Mouse (Mus musculus): Measurements from ENCODE around the gene St3gal3.

St3gal3 gene

DNA sequence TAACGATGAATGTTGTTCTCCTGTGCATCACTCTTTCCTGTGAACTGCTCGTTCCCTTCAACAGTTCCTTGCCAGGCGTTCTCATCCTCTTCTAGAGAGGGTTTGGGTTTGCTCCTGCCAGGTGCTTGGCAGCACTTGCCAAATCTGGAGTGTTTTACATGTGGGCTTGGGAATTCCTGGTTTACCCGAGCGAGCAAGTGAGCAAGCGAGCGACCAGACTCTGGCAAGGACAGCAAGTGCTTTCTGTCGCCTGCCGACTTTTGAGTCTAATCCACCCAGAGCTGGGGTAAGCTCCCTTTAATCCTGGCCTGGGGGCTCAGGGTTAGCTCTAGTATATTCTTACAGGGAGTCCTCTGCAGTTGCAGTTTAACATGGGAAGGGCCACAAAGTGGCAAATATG, 105.7 kb downstream of the St3gal3 start:
- DNase-seq (ENCODE audit: extremely low spot score, low read depth, low spot score), result no peak

DNA sequence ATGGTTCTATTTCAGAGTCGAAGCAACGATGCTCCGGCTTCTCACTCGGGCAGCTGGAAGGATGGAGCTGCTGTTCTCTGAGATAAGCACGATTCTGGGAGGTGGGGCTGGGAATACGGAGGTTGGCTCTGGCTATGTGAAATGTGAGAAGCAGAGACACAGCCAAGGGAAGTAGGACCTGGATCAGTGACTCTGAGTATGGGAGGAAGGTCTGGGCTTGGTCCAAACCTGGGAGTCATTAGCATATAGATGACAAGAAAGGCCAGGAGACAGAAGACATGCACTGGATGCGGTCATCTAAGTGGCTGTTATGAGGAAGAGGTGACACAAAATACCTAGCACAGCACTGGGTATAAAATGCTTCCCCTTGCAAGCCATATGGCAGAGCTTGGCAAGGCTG, 108.8 kb downstream of the St3gal3 start:
- DNase-seq (ENCODE audit: extremely low spot score, low read depth, low spot score), result no peak

DNA sequence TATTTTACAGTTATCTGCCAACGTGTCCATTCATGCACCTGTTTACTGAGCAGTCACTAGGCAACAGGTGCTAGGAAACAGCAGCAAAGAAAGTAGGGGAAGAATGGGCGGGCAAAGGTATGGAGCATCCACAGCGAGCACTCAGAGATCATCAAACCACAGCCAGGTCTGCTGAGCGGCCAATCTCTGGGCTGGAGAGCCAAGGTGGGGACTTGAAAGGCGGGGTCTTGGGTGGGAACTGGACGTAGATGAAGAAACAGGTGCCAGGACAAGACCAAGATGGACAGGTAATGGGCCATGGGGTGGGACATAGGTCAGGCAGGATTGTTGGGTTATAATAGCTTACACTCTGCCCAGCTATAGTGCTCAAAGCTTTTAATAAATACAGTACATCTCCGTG, 109.3 kb downstream of the St3gal3 start:
- DNase-seq (ENCODE audit: extremely low spot score, low read depth, low spot score), result no peak

DNA sequence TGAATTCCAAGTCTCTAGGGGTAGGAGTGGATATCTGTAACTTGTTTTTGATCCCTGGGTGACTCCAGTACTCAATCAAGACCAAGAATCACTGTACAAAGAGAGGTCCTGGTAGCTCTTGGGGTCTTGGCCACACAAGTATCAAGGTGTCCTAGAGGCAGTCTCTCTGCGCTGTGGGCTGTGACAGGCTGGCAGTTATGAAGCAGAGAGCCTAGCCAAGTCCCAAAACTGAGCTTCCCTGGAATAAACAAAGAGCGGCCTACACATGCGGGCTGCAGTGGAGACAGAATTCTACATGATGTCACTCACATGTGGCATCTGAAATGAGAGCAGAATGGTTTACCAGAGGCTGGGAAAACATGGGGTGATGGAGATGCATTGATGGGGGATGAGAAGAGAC, 111.9 kb downstream of the St3gal3 start:
- no peak for DNase-seq (ENCODE audit: extremely low spot score, low read depth, low spot score)

DNA sequence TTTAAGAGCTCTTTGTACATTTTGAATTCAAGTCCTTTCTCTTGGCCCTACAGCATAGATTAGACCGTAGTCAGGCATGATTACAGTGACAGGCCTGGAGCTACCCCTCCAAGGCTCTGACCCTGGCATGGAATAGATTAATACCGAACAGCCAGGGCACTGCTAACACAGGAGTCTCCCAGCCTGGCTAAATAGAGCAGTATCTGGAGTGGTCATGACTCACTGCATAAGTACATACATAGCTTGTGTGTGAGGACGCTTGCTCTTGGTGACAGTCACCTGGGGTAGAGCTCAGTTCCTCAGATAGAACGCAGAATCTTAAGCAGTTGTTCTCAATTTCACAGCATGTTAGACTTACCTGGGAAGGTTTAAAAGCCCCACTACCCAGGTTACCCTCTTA, 112.3 kb downstream of the St3gal3 start:
- no peak for DNase-seq (ENCODE audit: extremely low spot score, low read depth, low spot score)

DNA sequence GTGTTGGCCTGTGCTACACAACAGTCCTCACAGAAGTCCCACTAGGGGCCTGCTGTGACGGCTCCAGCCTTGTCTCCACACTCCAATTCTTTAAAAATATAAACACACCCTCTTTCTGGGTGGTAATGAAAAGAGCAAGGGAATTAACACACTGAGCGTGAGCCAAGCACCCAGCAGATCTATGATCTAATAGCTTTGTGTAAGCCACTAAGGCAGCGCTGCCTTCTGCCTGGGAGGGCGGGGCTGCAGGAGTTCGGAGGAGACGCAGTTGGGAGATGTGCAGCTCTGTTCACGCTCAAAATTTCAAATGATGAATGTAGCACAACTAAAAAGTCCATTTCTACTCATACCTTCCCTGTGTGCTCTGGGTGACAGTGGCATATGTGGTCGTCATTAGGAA, 115.1 kb downstream of the St3gal3 start:
- no peak for DNase-seq (ENCODE audit: extremely low spot score, low read depth, low spot score)

DNA sequence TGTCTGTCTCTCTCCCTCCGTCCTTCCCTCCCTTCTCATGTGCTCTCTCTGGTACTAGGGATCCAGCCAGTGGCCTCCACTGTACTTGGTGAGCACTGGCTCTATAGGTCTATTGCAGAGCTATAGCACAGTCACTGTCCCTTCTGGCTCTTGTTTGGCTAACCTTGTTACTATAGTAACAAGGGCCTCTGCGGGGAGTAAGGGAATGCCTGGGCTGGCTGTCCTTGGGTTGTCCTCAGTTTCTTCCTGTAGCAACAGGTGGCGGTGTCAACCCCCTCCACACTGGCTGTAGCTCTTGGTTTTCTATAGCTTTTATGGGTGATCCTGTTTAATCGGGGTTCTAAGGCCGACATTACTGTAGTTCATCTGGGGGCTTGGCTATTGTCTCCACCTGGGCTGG, 115.5 kb downstream of the St3gal3 start:
- no peak for DNase-seq (ENCODE audit: extremely low spot score, low read depth, low spot score)

DNA sequence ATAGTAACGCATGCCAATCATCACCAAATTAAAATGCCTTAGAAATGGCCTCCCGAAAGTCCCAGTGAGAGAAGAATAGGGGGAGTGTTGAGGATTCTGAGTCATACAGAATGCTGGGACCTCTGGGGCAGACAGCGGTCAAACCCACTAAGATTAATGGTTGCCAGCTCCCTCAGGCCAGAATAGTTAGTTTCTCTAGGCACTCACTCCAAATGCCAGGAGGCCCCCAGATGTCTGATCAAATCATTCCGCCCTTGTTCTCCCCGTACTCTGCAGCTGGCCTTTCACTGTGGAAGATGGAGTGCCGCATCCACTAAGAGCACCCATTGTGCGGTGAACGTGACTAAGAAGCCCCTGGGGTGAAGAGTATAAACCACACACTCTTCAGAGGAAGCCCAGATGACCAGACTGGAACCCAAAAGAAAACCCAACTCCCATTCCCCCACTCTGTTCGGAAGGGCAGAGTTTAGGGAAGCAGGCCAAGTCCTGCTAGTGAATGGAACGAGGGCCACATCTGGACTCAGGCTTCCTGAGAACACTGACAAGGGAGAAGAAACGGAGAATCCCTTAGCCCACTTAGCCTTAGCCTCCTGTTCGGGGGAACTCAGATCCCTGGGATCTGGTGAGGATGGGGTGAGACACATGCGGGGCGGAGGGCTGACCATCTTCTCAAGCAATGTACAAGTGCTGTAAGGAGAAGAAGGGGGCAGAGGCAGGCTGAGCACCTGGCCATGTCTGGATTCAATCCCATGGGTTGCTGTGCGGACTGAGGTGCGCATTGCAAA, 117.5 kb downstream of the St3gal3 start:
- no peak for DNase-seq (ENCODE audit: extremely low spot score, low read depth, low spot score)

DNA sequence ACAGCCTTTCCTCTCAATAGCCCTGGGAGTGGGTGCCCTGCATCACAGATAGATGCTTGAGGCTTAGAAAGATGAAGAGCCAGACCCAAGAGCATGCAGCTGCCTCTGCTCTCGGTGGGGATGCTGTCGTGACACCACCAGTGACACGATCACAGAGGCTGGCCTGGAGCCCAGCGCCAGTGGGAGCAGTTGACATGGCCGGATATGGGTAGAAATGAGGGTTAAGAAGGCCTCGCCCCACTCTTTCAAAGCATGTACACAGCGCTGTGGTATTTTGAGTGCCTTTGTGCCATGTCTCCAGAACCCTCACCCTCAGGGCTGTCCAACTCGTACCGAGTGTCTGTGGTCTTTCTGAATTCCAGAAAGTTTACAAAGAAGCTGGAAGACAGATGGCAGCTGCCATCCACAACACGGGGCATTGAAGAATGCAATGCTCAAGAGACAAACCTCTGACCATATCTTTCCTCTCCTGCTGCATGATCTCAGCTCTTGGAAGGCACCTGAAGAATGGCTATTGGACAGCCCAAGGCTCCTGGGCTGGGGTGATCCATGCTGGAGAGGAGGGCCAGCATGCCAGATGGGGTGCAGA, 118.3 kb downstream of the St3gal3 start:
- DNase-seq (ENCODE audit: extremely low spot score, low read depth, low spot score), result no peak

DNA sequence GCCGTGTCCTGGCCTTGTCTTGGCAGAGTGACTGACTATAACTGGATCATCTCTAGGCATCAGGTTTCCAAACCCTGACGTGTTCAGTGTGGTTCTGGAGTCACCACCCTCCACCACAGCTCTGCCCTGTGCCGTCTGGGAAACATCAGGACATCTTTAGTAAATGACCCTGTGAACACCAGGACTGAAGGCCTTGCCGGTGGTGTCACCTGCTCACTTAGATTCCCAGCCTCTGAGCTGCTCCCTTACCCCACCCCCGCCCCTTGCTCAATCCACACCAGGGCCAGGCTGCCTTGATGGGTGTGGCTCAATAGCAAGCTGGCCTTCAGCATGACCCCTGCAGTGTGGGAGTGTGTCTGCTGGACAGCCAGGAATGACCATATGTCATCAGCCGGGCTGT, 119.1 kb downstream of the St3gal3 start:
- DNase-seq (ENCODE audit: extremely low spot score, low read depth, low spot score), result no peak

DNA sequence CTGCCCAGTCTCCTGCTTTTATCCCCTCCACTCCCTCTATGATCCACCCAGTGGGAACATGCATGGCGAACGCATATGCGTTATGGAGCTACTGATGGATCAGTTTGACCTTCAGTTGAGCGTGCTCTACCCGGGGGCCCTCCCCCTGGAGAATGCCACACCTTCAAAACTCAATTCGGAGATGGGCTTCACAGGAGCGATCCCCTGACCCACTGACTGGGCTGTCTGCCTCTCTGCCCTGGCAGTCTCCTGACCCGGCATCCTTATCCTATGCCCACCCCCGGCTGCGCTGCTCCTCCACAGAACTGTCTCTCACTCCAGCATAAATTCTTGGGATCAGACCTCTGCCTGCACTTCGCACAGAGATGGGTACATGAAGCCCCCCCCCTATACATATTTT, 119.6 kb downstream of the St3gal3 start:
- no peak for DNase-seq (ENCODE audit: extremely low spot score, low read depth, low spot score)

DNA sequence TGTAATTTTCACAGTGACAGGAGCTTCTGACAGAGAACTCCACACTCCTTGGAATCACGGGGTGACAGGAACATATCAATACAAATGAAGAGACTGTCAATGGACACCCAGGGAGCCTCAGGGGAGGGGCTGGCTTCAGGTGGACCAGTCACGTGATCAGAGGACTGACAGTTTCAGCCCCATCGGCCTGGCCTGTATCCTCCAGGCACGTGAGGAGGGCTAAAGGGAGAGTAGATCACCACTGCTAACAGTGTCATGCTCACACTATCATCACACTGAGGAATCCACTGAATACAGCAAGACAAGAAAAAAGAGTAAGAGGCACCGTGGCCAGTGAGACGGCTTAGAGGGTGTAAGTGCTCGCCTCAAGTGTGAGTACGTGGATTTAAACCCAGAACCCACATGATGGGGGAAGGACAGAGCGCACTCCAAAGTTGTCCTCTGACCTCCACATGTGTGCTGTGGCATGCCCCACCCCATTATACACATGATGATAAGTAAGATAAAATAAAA, 124.0 kb downstream of the St3gal3 start:
- no peak for DNase-seq (ENCODE audit: extremely low spot score, low read depth, low spot score)

DNA sequence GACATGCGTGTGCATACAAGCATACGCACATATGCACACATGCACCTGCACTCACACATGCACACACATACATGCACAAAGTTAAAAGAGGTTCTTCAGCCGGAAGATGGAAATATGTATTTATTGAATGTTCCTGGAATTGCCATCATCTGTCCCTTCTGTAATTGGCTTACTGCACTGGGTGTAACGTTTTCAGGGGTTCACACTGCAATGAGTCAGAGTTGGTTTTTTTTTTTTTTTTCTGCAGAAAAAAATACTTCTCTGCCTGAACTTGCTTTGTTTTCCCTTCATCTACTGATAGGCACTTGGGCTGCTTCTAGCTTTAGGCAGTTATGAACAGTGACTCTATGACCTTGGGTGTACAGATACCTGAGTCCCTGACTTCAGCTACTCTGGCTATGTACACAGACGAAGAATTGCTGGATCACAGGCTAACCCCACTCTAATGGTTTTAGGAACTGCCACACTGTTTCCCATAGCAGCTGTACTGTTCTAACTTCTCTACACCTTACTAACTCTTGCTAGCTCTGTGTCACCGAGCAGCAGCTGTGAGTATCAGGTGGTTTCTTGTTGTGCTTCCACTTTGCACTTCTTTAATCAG, 126.2 kb downstream of the St3gal3 start:
- no peak for DNase-seq (ENCODE audit: extremely low spot score, low read depth, low spot score)

DNA sequence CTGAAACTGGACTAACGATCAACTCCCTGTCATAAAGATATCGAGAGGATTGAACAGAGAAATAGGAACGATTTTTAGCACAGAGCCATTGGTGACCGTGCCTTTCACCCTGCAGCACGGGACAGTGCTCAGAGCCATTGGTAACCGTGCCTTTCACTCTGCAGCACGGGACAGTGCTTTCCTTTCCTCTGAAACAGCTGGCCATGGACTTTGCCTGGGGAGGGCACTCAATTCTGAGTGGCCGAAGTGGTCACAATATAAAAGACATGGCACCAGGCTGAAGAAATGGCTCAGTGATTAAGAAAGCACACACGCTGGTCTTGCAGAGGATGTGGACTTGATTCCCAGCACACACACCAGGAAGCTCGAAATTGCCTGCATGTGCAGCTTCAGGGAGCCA, 133.4 kb downstream of the St3gal3 start:
- no peak for DNase-seq (ENCODE audit: extremely low spot score, low read depth, low spot score)

DNA sequence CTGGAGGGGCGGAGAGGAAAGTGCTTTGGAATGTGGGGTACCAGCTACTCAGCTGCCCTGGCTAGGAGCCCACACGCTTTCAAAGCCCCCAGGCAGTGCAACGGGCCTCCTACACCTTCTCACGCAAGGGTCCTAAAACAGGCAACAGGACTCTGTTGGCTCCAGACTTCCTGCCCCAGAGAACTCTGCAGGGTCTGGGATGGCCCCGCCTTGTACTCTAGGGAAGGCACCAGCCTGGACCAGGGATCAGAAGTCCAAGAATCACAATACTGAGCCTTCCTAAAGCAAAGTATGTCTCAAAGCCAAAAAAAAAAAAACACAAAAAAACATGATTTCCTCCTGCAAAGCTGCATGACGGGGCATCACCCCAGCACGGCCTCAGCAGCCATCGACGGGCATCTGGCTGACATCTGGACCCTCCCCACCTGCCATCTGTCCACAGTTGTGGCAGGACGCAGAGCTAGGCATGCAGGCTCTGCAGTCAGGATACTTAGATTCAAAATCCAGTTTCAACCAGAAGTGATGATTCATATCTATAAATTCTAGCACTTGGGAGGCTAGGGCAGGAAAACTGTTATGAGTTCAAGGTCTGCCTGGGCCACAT, 134.0 kb downstream of the St3gal3 start:
- no peak for DNase-seq (ENCODE audit: extremely low spot score, low read depth, low spot score)

DNA sequence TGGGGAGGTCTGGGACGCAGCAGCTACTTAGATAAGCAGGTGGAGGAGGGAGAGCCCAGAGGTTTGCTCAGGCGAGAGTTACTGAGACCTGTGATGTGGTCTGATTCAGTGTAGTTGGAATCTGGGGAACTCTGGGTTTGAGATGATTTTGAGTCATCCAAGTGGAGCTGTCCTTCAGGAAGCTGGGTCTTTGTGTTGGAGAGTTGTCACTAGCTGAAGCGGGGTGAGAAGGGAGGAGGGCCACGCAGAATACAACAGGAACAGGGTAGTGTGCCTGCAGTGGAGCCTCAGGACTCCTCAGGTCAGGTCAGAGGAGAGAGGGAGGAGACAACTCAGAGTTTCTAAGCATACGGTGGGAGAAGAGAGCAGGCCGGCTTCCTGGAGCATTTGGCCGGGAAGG, 134.8 kb downstream of the St3gal3 start:
- DNase-seq (ENCODE audit: extremely low spot score, low read depth, low spot score), result no peak

DNA sequence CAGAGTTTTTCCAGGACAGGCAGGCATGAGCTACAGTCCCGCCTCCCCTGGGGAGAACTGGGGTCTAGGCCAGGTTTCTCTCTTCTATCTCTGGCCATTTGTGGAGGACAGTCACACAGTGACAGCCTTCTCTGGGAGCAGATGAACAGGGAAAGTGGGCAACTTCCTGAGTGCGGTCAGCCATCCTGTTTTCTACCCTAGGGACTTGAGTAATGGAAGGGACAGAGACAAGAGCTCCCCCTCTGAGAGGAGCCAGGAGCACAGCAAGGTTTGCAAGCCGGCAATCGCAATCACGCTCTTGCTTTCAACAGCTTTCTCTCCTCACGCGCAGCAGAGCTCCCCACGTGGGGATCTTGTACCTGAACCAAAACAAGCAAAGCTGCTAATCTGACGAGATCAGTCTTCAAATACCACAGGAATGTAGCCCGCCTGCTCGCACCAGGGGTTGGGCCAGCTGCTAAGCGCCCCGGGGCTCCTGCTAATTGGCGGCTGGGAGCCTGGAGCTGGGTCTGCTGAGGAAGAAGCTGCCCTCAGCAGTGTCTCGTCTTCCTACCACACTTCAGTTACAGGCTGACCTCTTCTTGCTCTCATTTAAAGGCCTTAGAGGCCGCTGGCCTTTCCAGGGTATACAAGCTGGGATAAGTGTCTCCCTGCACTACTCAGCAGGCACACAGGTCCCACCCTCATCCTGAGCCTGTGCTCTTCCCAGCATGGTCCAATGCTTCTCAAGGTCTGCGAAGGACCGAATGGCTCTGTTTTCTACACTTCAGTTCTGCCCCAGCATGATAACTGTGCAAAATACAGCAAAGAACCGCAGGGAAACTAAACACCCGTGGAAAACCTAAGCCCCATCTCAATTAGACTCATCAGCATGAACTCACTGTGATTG, 137.1 kb downstream of the St3gal3 start:
- no peak for DNase-seq (ENCODE audit: extremely low spot score, low read depth, low spot score)

DNA sequence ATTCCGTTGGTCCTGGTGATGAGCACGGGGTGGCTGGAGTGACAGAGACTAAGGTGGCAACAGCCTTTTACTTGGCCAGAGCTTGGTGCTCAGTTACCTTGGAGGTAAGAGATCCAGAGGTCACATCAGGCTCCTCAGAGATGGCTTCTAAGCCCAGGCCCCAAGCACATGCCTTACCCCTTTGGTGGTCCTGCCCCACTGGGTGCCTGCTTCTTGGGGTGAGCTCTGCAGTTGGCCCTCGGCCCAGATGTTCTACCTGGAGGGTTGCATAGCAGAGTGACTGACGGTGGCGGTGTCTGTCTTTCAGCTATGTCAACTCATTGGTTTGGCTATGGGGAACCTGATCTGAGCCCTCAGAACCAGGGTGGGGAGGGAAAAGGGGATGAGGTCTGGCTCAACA, 138.0 kb downstream of the St3gal3 start:
- no peak for DNase-seq (ENCODE audit: extremely low spot score, low read depth, low spot score)

DNA sequence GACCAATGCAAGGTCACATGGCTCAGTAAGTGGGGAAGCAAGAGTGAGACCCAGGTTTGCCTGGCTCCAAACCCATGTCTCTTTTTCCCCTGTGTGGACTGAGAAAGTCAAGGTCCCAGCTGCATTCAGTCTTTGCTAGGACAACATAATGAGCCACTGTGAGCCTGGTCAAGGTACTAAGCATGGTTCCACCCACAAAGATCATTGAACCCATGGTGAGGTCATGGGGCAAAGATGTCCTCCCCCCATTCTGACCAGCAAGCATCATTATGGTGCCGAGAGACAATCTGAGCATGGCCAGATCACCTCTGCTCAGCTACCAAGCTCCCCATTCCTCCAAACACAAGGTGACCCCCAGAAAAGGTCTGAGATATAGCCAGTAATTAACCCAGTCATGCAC, 139.3 kb downstream of the St3gal3 start:
- DNase-seq (ENCODE audit: extremely low spot score, low read depth, low spot score), result no peak

DNA sequence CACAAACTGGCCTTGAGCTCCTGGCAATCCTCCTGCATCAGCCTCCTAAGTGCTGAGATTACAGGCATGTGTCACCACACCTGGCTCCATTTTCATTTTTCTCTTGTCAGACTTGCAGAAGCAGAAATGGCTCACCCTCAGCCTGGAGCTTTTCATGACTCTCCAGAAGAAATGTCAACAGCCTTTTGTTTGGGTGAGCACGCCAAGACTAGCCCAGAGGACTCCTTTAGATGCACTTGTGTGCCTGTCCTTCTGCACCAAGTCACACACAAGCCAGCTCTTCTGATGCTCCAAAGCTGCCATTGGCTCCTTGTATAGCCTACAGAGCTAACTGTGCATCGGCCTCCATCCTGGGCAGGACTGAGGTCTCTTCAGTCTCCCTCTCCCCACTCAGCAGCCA, 141.3 kb downstream of the St3gal3 start:
- DNase-seq (ENCODE audit: extremely low spot score, low read depth, low spot score), result no peak

DNA sequence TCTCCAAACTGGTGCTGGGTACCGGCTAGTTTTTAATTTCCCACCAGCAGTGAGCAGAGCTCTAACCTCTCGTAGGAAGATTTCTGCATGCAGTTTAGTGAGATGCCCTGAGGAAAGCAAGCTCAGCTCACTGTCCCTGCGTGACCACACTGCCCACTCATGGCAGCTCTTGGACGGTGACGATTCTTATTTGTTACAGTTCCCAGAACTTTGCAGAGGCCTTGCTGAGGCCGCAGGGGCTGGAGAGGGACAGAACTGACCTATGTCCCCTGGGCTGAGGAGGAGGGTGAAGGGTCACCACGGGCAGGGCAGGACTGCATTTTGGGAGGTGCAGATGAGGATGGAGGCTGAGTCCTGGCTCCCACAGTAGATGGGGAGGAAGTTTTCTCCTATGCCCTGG, 141.8 kb downstream of the St3gal3 start:
- DNase-seq (ENCODE audit: extremely low spot score, low read depth, low spot score), result no peak
